Mouse (Mus musculus) G1E (cell line): ENCODE data around the gene Rnps1. TPM values are rescaled to one million over a fixed set of nuclear protein-coding genes. Genes with fewer than 3 reads are reported as not detected.

ENCODE experiments used
- ATAC-seq: 2 replicates; pipeline ENCODE4 v1.8.0; 2016; ENCODE audit warnings: mild to moderate bottlenecking; ENCODE audit not compliant: insufficient number of reproducible peaks, poor library complexity, low FRiP score, severe bottlenecking; ENCODE audit errors: extremely low read depth
- DNase-seq: peaks from one replicate; pipeline ENCODE4 v3.0.0; 2012; ENCODE audit warnings: low spot score
- H3K27me3 ChIP-seq: 2 replicates; pipeline ENCODE4 v1.6.1; 2012; ENCODE audit warnings: mild to moderate bottlenecking, low read length, inconsistent platforms; ENCODE audit not compliant: insufficient read depth
- H3K36me3 ChIP-seq: replicated peaks from 2 replicates; pipeline ENCODE3; 2012; ENCODE audit warnings: mild to moderate bottlenecking, inconsistent platforms
- H3K4me1 ChIP-seq: 2 replicates; pipeline ENCODE4 v1.6.1; 2012; ENCODE audit warnings: low read depth, low read length, inconsistent platforms, mixed read lengths; ENCODE audit not compliant: insufficient read depth
- H3K4me3 ChIP-seq: 2 replicates; pipeline ENCODE4 v1.5.1; 2012; ENCODE audit warnings: low read depth, mild to moderate bottlenecking, inconsistent platforms, low read length, moderate library complexity, mixed read lengths
- H3K9me3 ChIP-seq: replicated peaks from 2 replicates; pipeline ENCODE4 v1.6.1; 2012; ENCODE audit warnings: inconsistent platforms
- CTCF ChIP-seq: IDR thresholded peaks from 2 replicates; pipeline ENCODE4 v1.5.1; 2012; ENCODE audit warnings: low read depth, low read length, inconsistent platforms, mixed read lengths
- GATA1 ChIP-seq: IDR thresholded peaks from 2 replicates; pipeline ENCODE4 v1.6.1; 2012; ENCODE audit warnings: borderline replicate concordance, low read length, inconsistent platforms, mixed read lengths
- GATA2 ChIP-seq: IDR thresholded peaks from 2 replicates; pipeline ENCODE4 v1.6.1; 2012; ENCODE audit warnings: low read depth, low read length, inconsistent platforms, borderline replicate concordance
- POLR2AphosphoS5 ChIP-seq: IDR thresholded peaks from 2 replicates; pipeline ENCODE4 v1.6.1; 2012; ENCODE audit warnings: low read depth, low read length, inconsistent platforms; ENCODE audit not compliant: insufficient replicate concordance
- TAL1 ChIP-seq: conservative IDR thresholded peaks from 2 replicates; pipeline ENCODE4 v1.6.1; 2012; ENCODE audit warnings: low read depth, low read length, inconsistent platforms, mixed read lengths
- polyA plus RNA-seq: library from polyadenylated mRNA; stranded (reverse); fragments of >175 nt; gene quantifications from 2 replicates; pipeline ENCODE4 v1.2.3, GENCODE M21; 2012
- total RNA-seq, 2 experiments: library from RNA; stranded (forward) in 1 of 2; stranded (reverse) in 1 of 2; fragments of 200-1000 nt in 1 of 2; fragments of >200 nt in 1 of 2; fragmentation: Nextera tagmentation in 1 of 2; gene quantifications; 2 replicates each; pipeline ENCODE4 v1.2.3; 2014 to 2017

The Rnps1 gene
- total and polyA plus RNA-seq, 3 experiments, result 121 to 428 (median 152) TPM

- DNase-seq, result no peak
- H3K4me1 ChIP-seq, result peaks cover 64% of the 10 kb centered on the region
- no peak for TF ChIP-seq CTCF
- TF ChIP-seq POLR2AphosphoS5, result no peak
- no peak for TF ChIP-seq GATA1
- no peak for TF ChIP-seq GATA2
- TF ChIP-seq TAL1, result no peak
- H3K27me3 ChIP-seq, result no peaks in the 10 kb centered on the region
- ATAC-seq, result no peak
- H3K9me3 ChIP-seq, result no peaks in the 10 kb centered on the region
- H3K36me3 ChIP-seq, result peaks cover 71% of the 10 kb centered on the region
- H3K4me3 ChIP-seq, result peak overlapping the region; percentile 100
Measured at GRCm38 (mm10) chr17:24472512-24472911, 58.1 kb downstream of the Rnps1 start.

GRCm38 (mm10) chr17:24473612-24474275 lies 59.4 kb downstream of the Rnps1 start, which contains the start of gene Bricd5:
Gene Bricd5 (plus strand): TSS chr17:24473884.
- Histone ChIP-seq H3K36me3 (peaks cover 74% of the 10 kb centered on the region), H3K4me1 (peaks cover 70% of the 10 kb centered on the region), H3K9me3 (no peaks in the 10 kb centered on the region), H3K4me3 (peak within 1 kb of the TSS; percentile 100), H3K27me3 (no peaks in the 10 kb centered on the region)
- DNase-seq, result no peak
- ATAC-seq, result no peak
- 0 out of 2 replicates have a peak, but pooled peaks have one; percentile 20 for TF ChIP-seq POLR2AphosphoS5
- TF ChIP-seq GATA1, result no peak
- no peak for TF ChIP-seq TAL1

GRCm38 (mm10) chr17:24474557-24474956 lies 60.2 kb downstream of the Rnps1 start:
- peaks cover 70% of the 10 kb centered on the region for H3K4me1 ChIP-seq
- TF ChIP-seq GATA2, result no peak
- no peak for TF ChIP-seq GATA1
- no peak for TF ChIP-seq CTCF
- no peak; the same call in 1 of the 2 replicates for TF ChIP-seq POLR2AphosphoS5
- TF ChIP-seq TAL1, result no peak
- H3K36me3 ChIP-seq, result peaks cover 74% of the 10 kb centered on the region
- no peaks in the 10 kb centered on the region for H3K27me3 ChIP-seq
- no peak overlapping the region for H3K4me3 ChIP-seq
- no peaks in the 10 kb centered on the region for H3K9me3 ChIP-seq
- DNase-seq, result no peak
- ATAC-seq, result no peak

Other genes with a start within 250 kb of the Rnps1 start
Only the 20 nearest of the 21 such genes appear.
- gene Tbc1d24, start 209.0 kb upstream of the Rnps1 start, total RNA-seq (2014; fragmentation: Nextera tagmentation), result 94.0 and 120 TPM in 2 replicates
- 57.9 and 59.1 TPM in 2 replicates for gene Tbc1d24, start 209.0 kb upstream of the Rnps1 start, total RNA-seq (2017)
- gene Tbc1d24, start 209.0 kb upstream of the Rnps1 start, polyA plus RNA-seq, result 14.6 and 23.4 TPM in 2 replicates
- gene Ntn3, start 205.0 kb upstream of the Rnps1 start, total RNA-seq (2014; fragmentation: Nextera tagmentation), result 3.8 and 3.9 TPM in 2 replicates
- gene Ntn3, start 205.0 kb upstream of the Rnps1 start, total RNA-seq (2017), result 1.5 and 2.1 TPM in 2 replicates
- gene Ntn3, start 205.0 kb upstream of the Rnps1 start, polyA plus RNA-seq, result 1.6 and 1.8 TPM in 2 replicates
- 22.8 and 41.7 TPM in 2 replicates for gene Tedc2, start 193.7 kb upstream of the Rnps1 start, total RNA-seq (2014; fragmentation: Nextera tagmentation)
- 38.3 and 46.5 TPM in 2 replicates for gene Tedc2, start 193.7 kb upstream of the Rnps1 start, total RNA-seq (2017)
- gene Tedc2, start 193.7 kb upstream of the Rnps1 start, polyA plus RNA-seq, result 47.0 and 55.1 TPM in 2 replicates
- gene Ccnf, start 163.1 kb upstream of the Rnps1 start, total RNA-seq (2014; fragmentation: Nextera tagmentation), result 65.0 and 73.4 TPM in 2 replicates
- gene Ccnf, start 163.1 kb upstream of the Rnps1 start, total RNA-seq (2017), result 59.1 and 65.1 TPM in 2 replicates
- 87.0 and 87.6 TPM in 2 replicates for gene Ccnf, start 163.1 kb upstream of the Rnps1 start, polyA plus RNA-seq
- not detected in 2 replicates for gene Abca17, start 63.5 kb upstream of the Rnps1 start, total RNA-seq (2014; fragmentation: Nextera tagmentation)
- under 0.01 and 0.12 TPM in 2 replicates for gene Abca17, start 63.5 kb upstream of the Rnps1 start, total RNA-seq (2017)
- gene Abca17, start 63.5 kb upstream of the Rnps1 start, polyA plus RNA-seq, result not detected in 2 replicates
- gene Abca3, start 62.6 kb upstream of the Rnps1 start, total RNA-seq (2014; fragmentation: Nextera tagmentation), result 65.4 and 68.9 TPM in 2 replicates
- gene Abca3, start 62.6 kb upstream of the Rnps1 start, total RNA-seq (2017), result 22.1 and 24.0 TPM in 2 replicates
- 29.2 and 29.5 TPM in 2 replicates for gene Abca3, start 62.6 kb upstream of the Rnps1 start, polyA plus RNA-seq
- gene Eci1, start 12.1 kb downstream of the Rnps1 start, total RNA-seq (2014; fragmentation: Nextera tagmentation), result 53.1 and 65.7 TPM in 2 replicates
- 39.4 and 45.4 TPM in 2 replicates for gene Eci1, start 12.1 kb downstream of the Rnps1 start, total RNA-seq (2017)
- 40.9 and 52.2 TPM in 2 replicates for gene Eci1, start 12.1 kb downstream of the Rnps1 start, polyA plus RNA-seq
- gene Dnase1l2, start 28.5 kb downstream of the Rnps1 start, total RNA-seq (2014; fragmentation: Nextera tagmentation), result 0.73 and 1.3 TPM in 2 replicates
- 1.7 and 2.3 TPM in 2 replicates for gene Dnase1l2, start 28.5 kb downstream of the Rnps1 start, total RNA-seq (2017)
- 0.05 and 0.18 TPM in 2 replicates for gene Dnase1l2, start 28.5 kb downstream of the Rnps1 start, polyA plus RNA-seq
- 21.7 and 37.2 TPM in 2 replicates for gene E4f1, start 55.7 kb downstream of the Rnps1 start, total RNA-seq (2014; fragmentation: Nextera tagmentation)
- 17.4 and 18.4 TPM in 2 replicates for gene E4f1, start 55.7 kb downstream of the Rnps1 start, total RNA-seq (2017)
- gene E4f1, start 55.7 kb downstream of the Rnps1 start, polyA plus RNA-seq, result 17.1 and 19.7 TPM in 2 replicates
- gene Pgp, start 55.8 kb downstream of the Rnps1 start, total RNA-seq (2014; fragmentation: Nextera tagmentation), result 17.8 and 19.6 TPM in 2 replicates
- gene Pgp, start 55.8 kb downstream of the Rnps1 start, total RNA-seq (2017), result 13.3 and 13.9 TPM in 2 replicates
- 58.3 and 69.2 TPM in 2 replicates for gene Pgp, start 55.8 kb downstream of the Rnps1 start, polyA plus RNA-seq
- gene Bricd5, start 59.3 kb downstream of the Rnps1 start, total RNA-seq (2014; fragmentation: Nextera tagmentation), result not detected in 2 replicates
- gene Bricd5, start 59.3 kb downstream of the Rnps1 start, total RNA-seq (2017), result 0.33 and 0.58 TPM in 2 replicates
- 0.23 and 0.27 TPM in 2 replicates for gene Bricd5, start 59.3 kb downstream of the Rnps1 start, polyA plus RNA-seq
- 5.2 and 7.0 TPM in 2 replicates for gene Mlst8, start 64.5 kb downstream of the Rnps1 start, total RNA-seq (2014; fragmentation: Nextera tagmentation)
- gene Mlst8, start 64.5 kb downstream of the Rnps1 start, total RNA-seq (2017), result 17.2 and 19.7 TPM in 2 replicates
- gene Mlst8, start 64.5 kb downstream of the Rnps1 start, polyA plus RNA-seq, result 6.4 and 7.1 TPM in 2 replicates
- gene Caskin1, start 74.0 kb downstream of the Rnps1 start, total RNA-seq (2014; fragmentation: Nextera tagmentation), result not detected in 2 replicates
- 0.11 and 0.29 TPM in 2 replicates for gene Caskin1, start 74.0 kb downstream of the Rnps1 start, total RNA-seq (2017)
- not detected in 2 replicates for gene Caskin1, start 74.0 kb downstream of the Rnps1 start, polyA plus RNA-seq
- gene Traf7, start 113.4 kb downstream of the Rnps1 start, total RNA-seq (2014; fragmentation: Nextera tagmentation), result 62.8 and 70.6 TPM in 2 replicates
- 81.7 and 103 TPM in 2 replicates for gene Traf7, start 113.4 kb downstream of the Rnps1 start, total RNA-seq (2017)
- 153 and 198 TPM in 2 replicates for gene Traf7, start 113.4 kb downstream of the Rnps1 start, polyA plus RNA-seq
- gene Rab26, start 119.6 kb downstream of the Rnps1 start, total RNA-seq (2014; fragmentation: Nextera tagmentation), result 0.83 TPM in 1 of 2 replicates, not detected in the other
- gene Rab26, start 119.6 kb downstream of the Rnps1 start, total RNA-seq (2017), result 0.35 and 0.49 TPM in 2 replicates
- 0.24 and 0.26 TPM in 2 replicates for gene Rab26, start 119.6 kb downstream of the Rnps1 start, polyA plus RNA-seq
- gene Pkd1, start 135.3 kb downstream of the Rnps1 start, total RNA-seq (2014; fragmentation: Nextera tagmentation), result 14.4 and 28.0 TPM in 2 replicates
- gene Pkd1, start 135.3 kb downstream of the Rnps1 start, total RNA-seq (2017), result 5.0 and 10.3 TPM in 2 replicates
- 4.1 and 5.8 TPM in 2 replicates for gene Pkd1, start 135.3 kb downstream of the Rnps1 start, polyA plus RNA-seq
- 114 and 146 TPM in 2 replicates for gene Tsc2, start 218.1 kb downstream of the Rnps1 start, total RNA-seq (2014; fragmentation: Nextera tagmentation)
- 38.0 and 39.7 TPM in 2 replicates for gene Tsc2, start 218.1 kb downstream of the Rnps1 start, total RNA-seq (2017)
- 66.5 and 77.5 TPM in 2 replicates for gene Tsc2, start 218.1 kb downstream of the Rnps1 start, polyA plus RNA-seq
- gene Nthl1, start 218.1 kb downstream of the Rnps1 start, total RNA-seq (2014; fragmentation: Nextera tagmentation), result 3.8 and 9.1 TPM in 2 replicates
- gene Nthl1, start 218.1 kb downstream of the Rnps1 start, total RNA-seq (2017), result 9.8 and 16.9 TPM in 2 replicates
- 17.8 and 21.5 TPM in 2 replicates for gene Nthl1, start 218.1 kb downstream of the Rnps1 start, polyA plus RNA-seq
- not detected in 2 replicates for gene Slc9a3r2, start 235.8 kb downstream of the Rnps1 start, total RNA-seq (2014; fragmentation: Nextera tagmentation)
- 0.16 TPM in 1 of 2 replicates, not detected in the other for gene Slc9a3r2, start 235.8 kb downstream of the Rnps1 start, total RNA-seq (2017)
- gene Slc9a3r2, start 235.8 kb downstream of the Rnps1 start, polyA plus RNA-seq, result 0.03 and 0.07 TPM in 2 replicates
- not detected in 2 replicates for gene Npw, start 243.9 kb downstream of the Rnps1 start, total RNA-seq (2014; fragmentation: Nextera tagmentation)
- not detected in 2 replicates for gene Npw, start 243.9 kb downstream of the Rnps1 start, total RNA-seq (2017)
- not detected in 2 replicates for gene Npw, start 243.9 kb downstream of the Rnps1 start, polyA plus RNA-seq